Mouse (Mus musculus) E14TG2a.4 (cell line): ENCODE results near the gene Ptprn2.

Source experiments
- H3K27me3 ChIP-seq: 2 replicates; pipeline ENCODE4 v1.6.1; 2014; ENCODE audit warnings: low read length, control low read depth; ENCODE audit not compliant: insufficient read depth
- H3K36me3 ChIP-seq: 2 replicates; pipeline ENCODE4 v1.6.1; 2014; ENCODE audit warnings: low read length, control low read depth; ENCODE audit not compliant: insufficient read depth
- H3K4me1 ChIP-seq: replicated peaks from 2 replicates; pipeline ENCODE4 v1.6.1; 2014; ENCODE audit warnings: low read depth, low read length, control low read depth
- H3K4me3 ChIP-seq: replicated peaks from 2 replicates; pipeline ENCODE4 v1.5.1; 2014; ENCODE audit warnings: mild to moderate bottlenecking, low read length
- H3K9me3 ChIP-seq: 2 replicates; pipeline ENCODE4 v1.6.1; 2014; ENCODE audit warnings: low read length, control low read depth
- CTCF ChIP-seq: conservative IDR thresholded peaks from 2 replicates; pipeline ENCODE4 v1.5.1; 2014; ENCODE audit warnings: low read length
- NANOG ChIP-seq: IDR thresholded peaks from 2 replicates; pipeline ENCODE4 v1.6.1; 2014; ENCODE audit warnings: borderline replicate concordance, low read length, mixed read lengths
- POU5F1 ChIP-seq: IDR thresholded peaks from 2 replicates; pipeline ENCODE4 v1.6.1; 2014; ENCODE audit warnings: low read length, borderline replicate concordance

Gene Ptprn2

GRCm38 (mm10) chr12:116485591-116486403 is at the start of gene Ptprn2:
Ptprn2 (plus strand) TSS chr12:116485720.
- peaks cover 45% of the 10 kb centered on the region for H3K27me3 ChIP-seq
- TF ChIP-seq CTCF, result no peak
- TF ChIP-seq POU5F1, result no peak
- no peak for TF ChIP-seq NANOG
- H3K4me1 ChIP-seq, result peaks cover 13% of the 10 kb centered on the region
- H3K9me3 ChIP-seq, result no peaks in the 10 kb centered on the region
- H3K4me3 ChIP-seq, result peak within 1 kb of the TSS; percentile 92
- H3K36me3 ChIP-seq, result no peaks in the 10 kb centered on the region

GRCm38 (mm10) chr12:116436125-116436524 is 49.4 kb upstream of the Ptprn2 start:
- H3K4me3 ChIP-seq, result no peak overlapping the region
- no peak for TF ChIP-seq POU5F1
- no peak for TF ChIP-seq NANOG
- TF ChIP-seq CTCF, result no peak
- H3K36me3 ChIP-seq, result peaks cover 78% of the 10 kb centered on the region
- no peaks in the 10 kb centered on the region for H3K4me1 ChIP-seq
- H3K9me3 ChIP-seq, result no peaks in the 10 kb centered on the region
- H3K27me3 ChIP-seq, result no peaks in the 10 kb centered on the region

- no peaks in the 10 kb centered on the region for H3K27me3 ChIP-seq
- peaks cover 86% of the 10 kb centered on the region for H3K36me3 ChIP-seq
- no peak overlapping the region for H3K4me3 ChIP-seq
- H3K4me1 ChIP-seq, result no peaks in the 10 kb centered on the region
- no peaks in the 10 kb centered on the region for H3K9me3 ChIP-seq
- TF ChIP-seq NANOG (no peak), CTCF (no peak), POU5F1 (no peak)
Measured at GRCm38 (mm10) chr12:116438591-116438990, 46.9 kb upstream of the Ptprn2 start.

- no peaks in the 10 kb centered on the region for H3K27me3 ChIP-seq
- no peak overlapping the region for H3K4me3 ChIP-seq
- peaks cover 96% of the 10 kb centered on the region for H3K36me3 ChIP-seq
- no peaks in the 10 kb centered on the region for H3K4me1 ChIP-seq
- TF ChIP-seq CTCF (no peak), POU5F1 (no peak), NANOG (no peak)
- no peaks in the 10 kb centered on the region for H3K9me3 ChIP-seq
Measured at GRCm38 (mm10) chr12:116442184-116442583, 43.3 kb upstream of the Ptprn2 start.

GRCm38 (mm10) chr12:116449536-116449935 is 36.0 kb upstream of the Ptprn2 start:
- Histone ChIP-seq H3K4me1 (no peaks in the 10 kb centered on the region), H3K27me3 (no peaks in the 10 kb centered on the region), H3K9me3 (no peaks in the 10 kb centered on the region), H3K4me3 (no peak overlapping the region), H3K36me3 (peaks cover 79% of the 10 kb centered on the region)
- no peak for TF ChIP-seq POU5F1
- no peak for TF ChIP-seq CTCF
- TF ChIP-seq NANOG, result no peak

- H3K4me1 ChIP-seq, result no peaks in the 10 kb centered on the region
- no peaks in the 10 kb centered on the region for H3K9me3 ChIP-seq
- peaks cover 41% of the 10 kb centered on the region for H3K36me3 ChIP-seq
- no peak for TF ChIP-seq CTCF
- no peak for TF ChIP-seq POU5F1
- TF ChIP-seq NANOG, result no peak
- H3K4me3 ChIP-seq, result no peak overlapping the region
- H3K27me3 ChIP-seq, result no peaks in the 10 kb centered on the region
Measured at GRCm38 (mm10) chr12:116460379-116461065, 25.0 kb upstream of the Ptprn2 start.

- Histone ChIP-seq H3K27me3 (no peaks in the 10 kb centered on the region), H3K9me3 (no peaks in the 10 kb centered on the region), H3K4me3 (no peak overlapping the region), H3K4me1 (no peaks in the 10 kb centered on the region), H3K36me3 (peaks cover 21% of the 10 kb centered on the region)
- TF ChIP-seq NANOG, result no peak
- no peak for TF ChIP-seq POU5F1
Measured at GRCm38 (mm10) chr12:116467030-116467429, 18.5 kb upstream of the Ptprn2 start.

GRCm38 (mm10) chr12:116468348-116468747 is 17.2 kb upstream of the Ptprn2 start:
- H3K36me3 ChIP-seq, result peaks cover 17% of the 10 kb centered on the region
- no peaks in the 10 kb centered on the region for H3K4me1 ChIP-seq
- no peak overlapping the region for H3K4me3 ChIP-seq
- no peak for TF ChIP-seq CTCF
- no peak for TF ChIP-seq POU5F1
- no peak for TF ChIP-seq NANOG
- H3K27me3 ChIP-seq, result no peaks in the 10 kb centered on the region
- no peaks in the 10 kb centered on the region for H3K9me3 ChIP-seq
